Mouse (Mus musculus): ENCODE data around the gene Olfr911-ps1.

Gene Olfr911-ps1

DNA sequence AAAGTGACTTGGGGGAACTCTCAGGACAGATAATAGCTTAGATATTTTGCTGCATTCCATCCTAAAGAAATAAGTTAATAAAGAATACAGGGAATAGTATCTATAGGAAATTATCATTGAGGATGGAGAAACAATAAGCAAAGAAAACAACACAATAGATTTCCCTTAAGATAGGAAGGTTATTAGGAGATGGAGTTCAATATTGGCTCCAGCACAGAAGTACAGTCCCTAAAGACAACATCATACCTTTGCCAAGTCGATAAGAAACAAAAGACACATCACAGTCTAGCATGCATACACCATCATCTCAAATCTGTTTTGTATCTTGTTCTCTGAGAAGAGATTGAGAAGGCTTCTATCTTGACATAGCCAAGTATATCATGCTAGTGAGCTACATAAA lies at the start of gene Olfr911-ps1:
Gene Olfr911-ps1, plus strand, starts transcription at position 301 of the 400 bp plus-strand sequence.
- DNase-seq = no peak

DNA sequence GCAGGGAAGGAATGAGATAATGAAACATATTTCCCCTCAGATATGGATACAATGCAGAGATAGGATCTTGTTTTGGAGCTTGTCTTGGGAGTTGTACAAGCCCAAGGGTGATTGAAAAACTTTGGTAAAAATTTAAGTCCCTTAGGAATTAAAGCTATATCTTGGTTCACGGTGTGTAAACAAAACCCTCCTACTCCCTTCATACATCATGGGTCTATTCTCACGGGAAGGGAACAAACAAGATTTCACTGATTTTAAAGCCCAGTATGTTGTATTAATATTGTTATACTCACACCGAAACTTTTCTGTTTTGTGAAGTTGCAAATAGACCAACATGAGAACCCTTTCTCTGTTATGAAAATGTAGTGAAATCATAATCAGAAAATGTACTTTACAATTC lies 34.6 kb upstream of the Olfr911-ps1 start, which contains the start of gene Olfr906:
Gene Olfr906, plus strand, starts transcription at position 301 of the 400 bp plus-strand sequence.
- no peak for DNase-seq

DNA sequence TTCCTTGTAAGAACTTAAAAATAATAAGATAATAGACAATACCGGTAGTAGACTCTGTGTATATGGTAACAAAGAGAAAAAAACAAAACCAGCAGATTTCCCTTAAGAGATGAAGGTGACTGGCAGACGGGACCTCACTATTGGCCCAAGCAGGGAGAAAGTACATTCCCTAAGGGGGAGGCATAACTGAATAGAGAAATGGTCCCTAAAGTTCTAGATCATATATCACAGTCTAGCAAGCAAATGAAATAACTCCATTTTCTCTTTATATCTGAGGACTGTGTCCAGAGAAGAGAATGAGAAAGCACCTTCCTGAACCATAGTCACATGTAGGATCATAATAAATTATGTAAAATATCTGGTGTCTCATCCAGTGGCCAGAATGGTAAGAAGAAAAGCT lies 25.9 kb upstream of the Olfr911-ps1 start, which contains the start of gene Olfr907:
Gene Olfr907, plus strand, starts transcription at position 301 of the 400 bp plus-strand sequence.
- DNase-seq = no peak

DNA sequence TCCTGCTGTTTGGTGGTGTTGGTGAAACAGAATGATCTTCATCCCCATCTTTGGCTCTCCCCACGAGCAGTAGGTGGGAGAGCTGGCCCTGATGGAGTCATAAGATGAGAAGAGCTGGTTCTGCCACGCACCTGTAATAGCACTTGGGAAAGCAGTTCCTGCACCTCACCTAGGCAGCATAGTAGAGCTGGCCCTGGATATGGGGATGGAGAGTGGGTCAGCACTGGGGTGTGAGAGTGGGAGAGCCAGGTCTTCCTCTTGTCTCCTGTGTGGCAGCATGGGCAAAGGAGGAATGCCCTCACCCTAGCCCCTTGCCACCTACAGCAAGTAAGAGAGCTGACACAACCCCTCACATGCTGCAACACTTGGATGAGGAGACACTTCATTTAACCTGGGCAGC lies 9.0 kb upstream of the Olfr911-ps1 start:
- no peak for DNase-seq

- DNase-seq = no peak
Measured at GRCm38 (mm10) chr9:38537549-38537948, 16.2 kb downstream of the Olfr911-ps1 start, which contains the start of gene Olfr910. Olfr910 (plus strand) TSS chr9:38537849.

Measured in lung, postnatal 36 days (tissue).